Mouse (Mus musculus) brain, embryonic 14.5 days (tissue): Measurements from ENCODE around the gene Olfr1115.
"Not testable (repeated sequence)": the region's sequence is repeated elsewhere in the genome, so short reads cannot be mapped to it uniquely, and the experiment has no call there.

Experiments used
- CTCF ChIP-seq: fragments of 200-500 bp; IDR thresholded peaks from 2 replicates; pipeline ENCODE4 v1.5.1; 2012; ENCODE audit warnings: inconsistent platforms, mild to moderate bottlenecking, moderate library complexity, borderline replicate concordance; ENCODE audit not compliant: insufficient read depth, insufficient read length; ENCODE audit errors: extremely low read depth
- POLR2A ChIP-seq: fragments of 200-500 bp; IDR thresholded peaks from 2 replicates; pipeline ENCODE4 v1.6.1; 2012; ENCODE audit warnings: mild to moderate bottlenecking, inconsistent platforms, borderline replicate concordance; ENCODE audit not compliant: poor library complexity, insufficient read depth, insufficient read length, severe bottlenecking; ENCODE audit errors: extremely low read depth

GRCm38 (mm10) chr2:87293977-87294376 is 46.2 kb downstream of the Olfr1115 start:
- not testable (repeated sequence) for TF ChIP-seq CTCF, POLR2A
